Mouse (Mus musculus): ENCODE measurements at regions not wholly inside any gene's neighbourhood (a gene's known extent, or its start where the extent isn't known, plus 50 kb on each side); places are given as distances from the start of the nearest gene placed in this dataset.

GRCm38 (mm10) chr10:42076711-42077110 lies 58.5 kb upstream of the Armc2 start:
- ATAC-seq (replicated peaks in 1 of 2; ENCODE audit: insufficient read depth in 1 of 2, low FRiP score in 2 of 2, low TSS enrichment in 1 of 2, low read depth in 1 of 2, poor library complexity in 2 of 2, severe bottlenecking in 2 of 2) = no peak

- ATAC-seq (replicated peaks in 1 of 2; ENCODE audit: insufficient read depth in 1 of 2, low FRiP score in 2 of 2, low TSS enrichment in 1 of 2, low read depth in 1 of 2, poor library complexity in 2 of 2, severe bottlenecking in 2 of 2) = no peak
These were observed 57.3 kb upstream of the Armc2 start for GRCm38 (mm10) chr10:42075545-42075944.

GRCm38 (mm10) chr10:42072758-42073157 lies 54.5 kb upstream of the Armc2 start:
- no peak for ATAC-seq (replicated peaks in 1 of 2; ENCODE audit: insufficient read depth in 1 of 2, low FRiP score in 2 of 2, low TSS enrichment in 1 of 2, low read depth in 1 of 2, poor library complexity in 2 of 2, severe bottlenecking in 2 of 2)

- no peak for ATAC-seq (replicated peaks in 1 of 2; ENCODE audit: insufficient read depth in 1 of 2, low FRiP score in 2 of 2, low TSS enrichment in 1 of 2, low read depth in 1 of 2, poor library complexity in 2 of 2, severe bottlenecking in 2 of 2)
These were observed 53.9 kb upstream of the Armc2 start for GRCm38 (mm10) chr10:42072131-42072530.

- ATAC-seq (replicated peaks in 1 of 2; ENCODE audit: insufficient read depth in 1 of 2, low FRiP score in 2 of 2, low TSS enrichment in 1 of 2, low read depth in 1 of 2, poor library complexity in 2 of 2, severe bottlenecking in 2 of 2) = peak; percentile 26 to 56; a peak in 2 of 4 replicates
These were observed 53.3 kb upstream of the Armc2 start for GRCm38 (mm10) chr10:42071404-42072024.

GRCm38 (mm10) chr10:42070611-42071403 lies 52.6 kb upstream of the Armc2 start:
- no peak for ATAC-seq (replicated peaks in 1 of 2; ENCODE audit: insufficient read depth in 1 of 2, low FRiP score in 2 of 2, low TSS enrichment in 1 of 2, low read depth in 1 of 2, poor library complexity in 2 of 2, severe bottlenecking in 2 of 2)

- ATAC-seq (replicated peaks in 1 of 2; ENCODE audit: insufficient read depth in 1 of 2, low FRiP score in 2 of 2, low TSS enrichment in 1 of 2, low read depth in 1 of 2, poor library complexity in 2 of 2, severe bottlenecking in 2 of 2) = no peak
These were observed 51.5 kb upstream of the Armc2 start for GRCm38 (mm10) chr10:42069751-42070150.

GRCm38 (mm10) chr10:42068497-42068896 lies 50.3 kb upstream of the Armc2 start:
- ATAC-seq (replicated peaks in 1 of 2; ENCODE audit: insufficient read depth in 1 of 2, low FRiP score in 2 of 2, low TSS enrichment in 1 of 2, low read depth in 1 of 2, poor library complexity in 2 of 2, severe bottlenecking in 2 of 2) = peak; percentile 74 to 93

All from hematopoietic stem cell, adult 5-6 weeks (primary cell).